Mouse (Mus musculus) liver, embryonic 11.5 days (tissue): Measurements from ENCODE around the gene Agbl4. TPM values are rescaled to one million over a fixed set of nuclear protein-coding genes. Genes with fewer than 3 reads are reported as not detected.

Source experiments
- ATAC-seq: fragments of 200-750 bp; cut with Nextera tagmentation; replicated peaks from 2 replicates; pipeline ENCODE4 v1.8.0; 2017; ENCODE audit warnings: moderate number of reproducible peaks, mild to moderate bottlenecking, moderate TSS enrichment, moderate library complexity; ENCODE audit not compliant: low FRiP score
- DNase-seq: peaks from one replicate; pipeline ENCODE4 v3.0.0-alpha.2; 2017; ENCODE audit warnings: low spot score
- H3K27ac ChIP-seq: fragments of 300-500 bp; sonication (generic); 2 replicates; pipeline ENCODE4 v1.5.1; 2014; ENCODE audit warnings: mild to moderate bottlenecking, low read depth, low read length, control low read depth
- H3K27me3 ChIP-seq: fragments of 300-500 bp; sonication (generic); replicated peaks from 2 replicates; pipeline ENCODE4 v1.6.1; 2014; ENCODE audit warnings: low read length, mixed read lengths; ENCODE audit not compliant: control insufficient read depth, insufficient read depth
- H3K36me3 ChIP-seq: fragments of 300-500 bp; sonication (generic); 2 replicates; pipeline ENCODE4 v1.6.1; 2014; ENCODE audit warnings: mild to moderate bottlenecking, low read length, moderate library complexity, mixed read lengths; ENCODE audit not compliant: control insufficient read depth, insufficient read depth
- H3K4me1 ChIP-seq: fragments of 300-500 bp; sonication (generic); replicated peaks from 2 replicates; pipeline ENCODE4 v1.6.1; 2014; ENCODE audit warnings: low read length, mixed read lengths; ENCODE audit not compliant: control insufficient read depth, insufficient read depth
- H3K4me2 ChIP-seq: fragments of 300-500 bp; sonication (generic); 2 replicates; pipeline ENCODE4 v1.6.1; 2014; ENCODE audit warnings: mild to moderate bottlenecking, control low read depth, moderate library complexity
- H3K4me3 ChIP-seq: fragments of 300-500 bp; sonication (generic); 2 replicates; pipeline ENCODE4 v1.5.1; 2014; ENCODE audit warnings: low read depth, low read length, control low read depth
- H3K9ac ChIP-seq: fragments of 300-500 bp; sonication (generic); 2 replicates; pipeline ENCODE4 v1.6.1; 2014; ENCODE audit warnings: low read depth, low read length, control low read depth
- H3K9me3 ChIP-seq: fragments of 300-500 bp; sonication (generic); 2 replicates; pipeline ENCODE4 v1.6.1; 2016; ENCODE audit warnings: low read length, inconsistent platforms, mixed read lengths; ENCODE audit not compliant: control insufficient read depth
- WGBS: fragments of 180-500 bp; shearing (Covaris S2); extraction: QIAGEN DNeasy Blood & Tissue Kit; methylation state at CpG from one replicate; pipeline ENCODE4 v1.1.7; 2014; 5-methylcytosine and 5-hydroxymethylcytosine counted together
- polyA plus RNA-seq: library from polyadenylated mRNA; unstranded; fragments of >200 nt; fragmentation: Nextera tagmentation; extraction: Ambion mirVana; gene quantifications from 2 replicates; pipeline ENCODE4 v1.2.1, GENCODE M21; 2014

Agbl4 gene
- polyA plus RNA-seq, 1 experiment from 2014 or later: not detected

GRCm38 (mm10) chr4:111327094-111327493 lies 929.6 kb downstream of the Agbl4 start:
- H3K4me1 ChIP-seq: no peaks in the 10 kb centered on the region
- ATAC-seq: no peak
- DNase-seq: no peak
- no peak overlapping the region for H3K9ac ChIP-seq
- H3K27me3 ChIP-seq: no peaks in the 10 kb centered on the region
- 86% methylated on average over 11 of the region's 11 CpGs for WGBS
- H3K4me3 ChIP-seq: no peak overlapping the region
- no peaks in the 10 kb centered on the region for H3K36me3 ChIP-seq
- H3K27ac ChIP-seq: no peak overlapping the region
- no peaks in the 10 kb centered on the region for H3K9me3 ChIP-seq
- H3K4me2 ChIP-seq: no peak overlapping the region

- Histone ChIP-seq H3K27me3 (no peaks in the 10 kb centered on the region), H3K4me1 (no peaks in the 10 kb centered on the region), H3K36me3 (no peaks in the 10 kb centered on the region), H3K4me2 (no peak overlapping the region), H3K9me3 (no peaks in the 10 kb centered on the region), H3K9ac (no peak overlapping the region), H3K4me3 (no peak overlapping the region), H3K27ac (no peak overlapping the region)
- 62% methylated on average over 11 of the region's 11 CpGs for WGBS
- ATAC-seq (no peak), DNase-seq (no peak)
These were observed 930.4 kb downstream of the Agbl4 start for GRCm38 (mm10) chr4:111327760-111328373.

- Histone ChIP-seq H3K9ac (no peak overlapping the region), H3K9me3 (no peaks in the 10 kb centered on the region), H3K4me1 (no peaks in the 10 kb centered on the region), H3K36me3 (no peaks in the 10 kb centered on the region), H3K27ac (no peak overlapping the region), H3K27me3 (no peaks in the 10 kb centered on the region), H3K4me3 (no peak overlapping the region), H3K4me2 (no peak overlapping the region)
- 82% methylated on average over 4 of the region's 4 CpGs for WGBS
- no peak for ATAC-seq
- no peak for DNase-seq
These were observed 932.0 kb downstream of the Agbl4 start for GRCm38 (mm10) chr4:111329501-111329900.

DNA sequence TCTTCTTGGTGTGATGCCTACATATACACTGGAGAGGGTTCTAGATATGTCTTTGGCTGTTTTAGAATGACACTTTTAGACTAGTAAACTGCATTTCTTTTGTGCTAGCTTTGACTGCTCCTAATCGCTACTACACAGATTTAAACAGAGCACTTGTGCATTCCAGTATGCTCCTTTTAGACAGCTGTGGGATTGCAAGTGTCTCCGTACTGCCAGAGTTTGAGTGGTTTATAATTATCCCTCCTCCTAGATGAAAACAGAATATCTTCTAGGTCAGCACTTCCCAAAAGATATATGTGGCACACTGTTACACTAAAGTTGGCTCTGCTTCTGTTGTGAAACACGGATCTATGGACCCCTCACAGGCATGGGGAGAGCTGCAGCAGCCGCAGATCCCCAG lies 935.4 kb downstream of the Agbl4 start:
- H3K4me1 ChIP-seq: no peaks in the 10 kb centered on the region
- H3K9me3 ChIP-seq: no peaks in the 10 kb centered on the region
- H3K27ac ChIP-seq: no peak overlapping the region
- no peaks in the 10 kb centered on the region for H3K36me3 ChIP-seq
- 84% methylated on average over 4 of the region's 4 CpGs for whole genome bisulfite sequencing
- H3K27me3 ChIP-seq: no peaks in the 10 kb centered on the region
- DNase-seq: no peak
- no peak overlapping the region for H3K4me3 ChIP-seq
- no peak overlapping the region for H3K9ac ChIP-seq
- no peak overlapping the region for H3K4me2 ChIP-seq
- ATAC-seq: no peak

GRCm38 (mm10) chr4:111349965-111350364 lies 952.5 kb downstream of the Agbl4 start:
- ATAC-seq: no peak
- Histone ChIP-seq H3K9me3 (no peaks in the 10 kb centered on the region), H3K4me2 (no peak overlapping the region), H3K27me3 (no peaks in the 10 kb centered on the region), H3K27ac (no peak overlapping the region), H3K4me3 (no peak overlapping the region), H3K9ac (no peak overlapping the region), H3K4me1 (no peaks in the 10 kb centered on the region), H3K36me3 (no peaks in the 10 kb centered on the region)
- 68% methylated on average over 4 of the region's 4 CpGs for WGBS
- DNase-seq: no peak

DNA sequence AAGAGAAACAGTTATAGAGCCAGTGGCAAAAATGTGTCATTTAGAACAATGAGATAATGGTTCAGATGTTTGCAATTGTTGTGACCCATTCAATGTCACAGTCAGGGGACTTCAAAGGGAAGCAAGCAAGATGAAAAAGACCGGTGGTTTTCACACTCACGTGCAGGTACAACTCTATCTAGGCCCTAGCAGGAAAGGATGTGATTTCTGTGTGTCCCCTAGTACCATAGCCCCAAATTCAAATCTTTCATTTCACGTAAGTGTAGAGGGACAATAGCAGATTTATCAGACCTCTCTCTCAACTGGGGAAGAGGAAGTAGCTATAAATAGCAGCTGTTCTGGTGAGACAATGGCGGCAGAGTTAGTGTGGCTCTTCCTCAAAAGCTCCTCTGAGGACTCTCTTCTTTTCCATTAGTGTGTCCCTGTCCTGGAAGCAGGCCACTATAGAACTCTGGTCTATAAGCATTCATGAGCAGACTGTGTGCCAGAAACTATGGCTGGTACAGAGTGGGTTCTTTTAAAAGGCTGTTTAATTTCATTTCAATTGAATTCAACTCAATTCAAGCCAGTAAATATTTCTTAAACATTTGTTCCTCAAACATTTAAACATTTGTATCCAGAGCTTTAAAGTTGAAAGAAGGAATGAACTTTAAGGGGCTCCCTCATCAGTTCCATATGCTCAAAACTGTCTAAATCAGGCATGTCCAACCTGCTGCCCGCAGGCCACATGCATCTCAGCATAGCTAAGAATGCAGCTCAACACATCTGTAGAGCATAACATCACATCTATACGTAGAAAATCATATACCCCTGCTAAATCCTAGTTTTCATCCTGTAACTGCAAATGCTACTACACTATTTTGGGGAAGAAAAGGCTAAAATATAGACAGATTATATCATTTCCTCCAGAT lies 953.4 kb downstream of the Agbl4 start:
- no peaks in the 10 kb centered on the region for H3K27me3 ChIP-seq
- no peak for ATAC-seq
- DNase-seq: no peak
- no peaks in the 10 kb centered on the region for H3K36me3 ChIP-seq
- H3K9me3 ChIP-seq: no peaks in the 10 kb centered on the region
- H3K4me1 ChIP-seq: no peaks in the 10 kb centered on the region
- no peak overlapping the region for H3K9ac ChIP-seq
- H3K27ac ChIP-seq: no peak overlapping the region
- no peak overlapping the region for H3K4me3 ChIP-seq
- WGBS: 47% methylated on average over 6 of the region's 6 CpGs
- H3K4me2 ChIP-seq: no peak overlapping the region

DNA sequence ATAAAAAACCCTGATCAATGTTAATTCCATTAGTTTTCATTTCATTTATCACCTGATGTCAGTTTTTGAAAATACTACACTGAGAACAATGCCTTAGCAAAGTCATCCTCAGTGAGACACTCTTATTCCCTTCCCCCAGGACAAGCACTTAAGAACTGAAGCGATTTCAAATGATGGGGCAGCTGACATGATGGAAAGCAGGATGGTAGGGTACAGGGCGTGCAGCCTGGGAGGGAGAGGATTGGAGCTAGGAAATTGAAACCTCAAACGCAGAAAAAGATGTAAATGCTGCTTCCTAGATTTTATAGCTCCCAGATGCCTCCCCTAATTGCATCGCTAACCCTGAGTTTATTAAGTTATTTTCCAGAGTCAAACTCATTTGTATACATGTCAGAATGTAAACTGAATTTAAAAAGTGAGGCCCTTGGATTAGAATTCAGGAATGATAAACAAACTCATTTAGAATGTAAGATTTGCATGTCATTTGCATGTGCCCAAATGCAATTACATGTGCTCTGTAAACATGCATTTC lies 959.2 kb downstream of the Agbl4 start:
- H3K9ac ChIP-seq: no peak overlapping the region
- no peak overlapping the region for H3K4me2 ChIP-seq
- no peak overlapping the region for H3K4me3 ChIP-seq
- H3K36me3 ChIP-seq: no peaks in the 10 kb centered on the region
- 57% methylated on average over 4 of the region's 4 CpGs for WGBS
- ATAC-seq (no peak), DNase-seq (no peak)
- H3K27ac ChIP-seq: no peak overlapping the region
- H3K4me1 ChIP-seq: no peaks in the 10 kb centered on the region
- H3K27me3 ChIP-seq: no peaks in the 10 kb centered on the region
- no peaks in the 10 kb centered on the region for H3K9me3 ChIP-seq

DNA sequence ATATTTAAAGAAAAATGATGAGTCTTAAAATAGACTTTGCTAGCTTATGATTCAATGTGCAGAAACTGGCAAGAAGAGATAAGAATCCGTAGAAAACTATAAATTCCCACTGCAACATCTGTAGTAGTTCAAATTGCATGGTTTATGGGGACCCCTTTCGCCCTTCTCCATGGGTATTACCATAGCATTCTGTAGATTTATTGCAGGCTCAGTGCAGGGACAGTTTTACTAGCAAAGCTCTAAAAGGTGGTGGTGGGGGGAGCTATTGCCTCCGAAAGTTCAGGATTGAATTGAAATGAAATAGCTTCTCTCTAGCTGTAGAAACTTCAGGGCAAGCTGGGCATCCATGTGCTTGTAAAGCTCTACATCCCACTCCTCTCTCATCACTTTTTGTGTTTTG lies 959.7 kb downstream of the Agbl4 start:
- H3K27me3 ChIP-seq: no peaks in the 10 kb centered on the region
- H3K4me3 ChIP-seq: no peak overlapping the region
- no peak for ATAC-seq
- no peak for DNase-seq
- H3K4me2 ChIP-seq: no peak overlapping the region
- WGBS: 62% methylated on average over 3 of the region's 3 CpGs
- H3K9ac ChIP-seq: no peak overlapping the region
- no peaks in the 10 kb centered on the region for H3K36me3 ChIP-seq
- no peaks in the 10 kb centered on the region for H3K9me3 ChIP-seq
- no peaks in the 10 kb centered on the region for H3K4me1 ChIP-seq
- no peak overlapping the region for H3K27ac ChIP-seq
